Mouse (Mus musculus): ENCODE data around the gene Rxylt1.

Rxylt1 gene

GRCm38 (mm10) chr10:122040372-122040771 is 56.8 kb downstream of the Rxylt1 start:
- DNase-seq, result peak; percentile 28

- DNase-seq, result no peak
These were observed 57.6 kb downstream of the Rxylt1 start for GRCm38 (mm10) chr10:122039566-122039965.

GRCm38 (mm10) chr10:122038554-122038953 is 58.6 kb downstream of the Rxylt1 start:
- no peak for DNase-seq

- no peak for DNase-seq
These were observed 63.9 kb downstream of the Rxylt1 start for GRCm38 (mm10) chr10:122033271-122033670.

- DNase-seq, result no peak
These were observed 66.8 kb downstream of the Rxylt1 start for GRCm38 (mm10) chr10:122030420-122030819.

- no peak for DNase-seq
These were observed 67.4 kb downstream of the Rxylt1 start for GRCm38 (mm10) chr10:122029738-122030137.

Data from thymus, postnatal 14 days (tissue).